Mouse (Mus musculus) embryonic facial prominence, embryonic 14.5 days (tissue): Measurements from ENCODE around the gene Ago1. TPM values are rescaled to one million over a fixed set of nuclear protein-coding genes. Genes with fewer than 3 reads are reported as not detected.

Experiments
- ATAC-seq: fragments of 200-750 bp; cut with Nextera tagmentation; 2 replicates; pipeline ENCODE4 v1.8.0; 2017; ENCODE audit warnings: low read depth, moderate number of reproducible peaks, moderate TSS enrichment
- DNase-seq: peaks from one replicate; pipeline ENCODE4 v3.0.0-alpha.2; 2015; ENCODE audit warnings: low spot score
- H3K27ac ChIP-seq: fragments of 300-500 bp; sonication (generic); replicated peaks from 2 replicates; pipeline ENCODE4 v1.5.1; 2014; ENCODE audit warnings: low read depth, mild to moderate bottlenecking, low read length, moderate library complexity
- H3K27me3 ChIP-seq: fragments of 300-500 bp; sonication (generic); replicated peaks from 2 replicates; pipeline ENCODE4 v1.6.1; 2014; ENCODE audit warnings: low read length; ENCODE audit not compliant: control insufficient read depth, insufficient read depth
- H3K36me3 ChIP-seq: fragments of 300-500 bp; sonication (generic); 2 replicates; pipeline ENCODE4 v1.6.1; 2014; ENCODE audit warnings: low read length, mixed read lengths; ENCODE audit not compliant: control insufficient read depth, insufficient read depth
- H3K4me1 ChIP-seq: fragments of 300-500 bp; sonication (generic); 2 replicates; pipeline ENCODE4 v1.6.1; 2014; ENCODE audit warnings: antibody characterized with exemption, low read length; ENCODE audit not compliant: control insufficient read depth, insufficient read depth
- H3K4me2 ChIP-seq: fragments of 300-500 bp; sonication (generic); 2 replicates; pipeline ENCODE4 v1.6.1; 2014; ENCODE audit warnings: low read depth, mild to moderate bottlenecking, low read length, moderate library complexity, mixed read lengths
- H3K4me3 ChIP-seq: fragments of 300-500 bp; sonication (generic); 2 replicates; pipeline ENCODE4 v1.5.1; 2014; ENCODE audit warnings: low read depth, mild to moderate bottlenecking, low read length
- H3K9ac ChIP-seq: fragments of 300-500 bp; sonication (generic); 2 replicates; pipeline ENCODE4 v1.6.1; 2014; ENCODE audit warnings: low read depth, mild to moderate bottlenecking, low read length, moderate library complexity, mixed read lengths
- H3K9me3 ChIP-seq: fragments of 300-500 bp; sonication (generic); 2 replicates; pipeline ENCODE4 v1.6.1; 2016; ENCODE audit warnings: low read length; ENCODE audit not compliant: control insufficient read depth
- WGBS: fragments of 180-500 bp; shearing (Covaris S2); extraction: QIAGEN DNeasy Blood & Tissue Kit; methylation state at CpG from one replicate; pipeline ENCODE4 v1.1.7; 2014; 5-methylcytosine and 5-hydroxymethylcytosine counted together
- polyA plus RNA-seq: library from polyadenylated mRNA; unstranded; fragments of >200 nt; fragmentation: Nextera tagmentation; extraction: Ambion mirVana; gene quantifications from 2 replicates; pipeline ENCODE4 v1.2.1, GENCODE M21; 2014

Ago1 gene
- polyA plus RNA-seq, 1 experiment from 2014 or later: 6.9 TPM

GRCm38 (mm10) chr4:126496963-126497362, 28.6 kb upstream of the Ago1 start:
- peak; percentile 13 for DNase-seq

DNA sequence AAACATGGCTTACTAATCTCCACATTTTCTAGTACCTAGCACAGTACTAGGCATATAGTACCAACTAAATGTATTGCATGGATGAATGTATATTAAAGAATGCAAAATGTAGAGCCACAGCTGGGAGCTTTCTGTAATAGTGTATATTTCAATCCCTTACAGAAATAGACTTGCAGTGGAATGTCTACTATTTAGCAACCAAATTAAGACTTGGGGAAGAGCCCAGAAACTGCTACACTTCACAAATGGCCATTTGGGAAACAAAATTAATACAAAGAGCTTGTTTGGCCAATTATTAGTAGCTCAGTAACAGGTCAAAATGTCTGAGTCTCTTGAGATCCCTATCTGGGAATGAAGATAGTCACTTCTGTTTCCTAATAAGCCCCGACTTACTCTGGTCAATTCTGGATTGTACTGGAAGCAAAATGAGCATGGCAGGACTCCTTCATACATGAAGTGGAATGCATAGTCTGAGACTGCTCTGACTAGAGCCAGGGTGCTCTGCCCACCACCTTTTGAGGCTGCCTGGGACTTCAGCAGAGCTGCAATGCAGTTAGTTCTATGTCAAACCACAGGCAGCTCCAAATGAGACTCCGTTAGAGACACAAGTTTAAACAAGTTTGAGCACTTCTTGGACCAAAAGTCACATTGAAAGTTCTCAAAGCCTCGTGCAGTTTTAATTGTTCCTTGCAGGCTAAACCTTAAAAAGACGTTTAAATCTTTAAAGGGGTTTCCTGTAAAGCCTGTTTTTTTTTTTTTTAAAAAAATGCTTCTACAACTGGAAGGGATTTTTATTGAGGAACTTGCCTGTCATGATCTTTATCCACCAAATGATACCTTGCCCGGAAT, 27.8 kb upstream of the Ago1 start:
- no peaks in the 10 kb centered on the region for H3K27me3 ChIP-seq
- DNase-seq (peak; percentile 65), ATAC-seq (0 out of 2 replicates have a peak, but pooled peaks have one; percentile 26)
- no peak overlapping the region for H3K4me3 ChIP-seq
- no peaks in the 10 kb centered on the region for H3K9me3 ChIP-seq
- H3K9ac ChIP-seq: no peak overlapping the region
- WGBS: 72% methylated on average over 5 of the region's 5 CpGs
- no peaks in the 10 kb centered on the region for H3K4me1 ChIP-seq
- H3K36me3 ChIP-seq: peaks cover 13% of the 10 kb centered on the region
- no peak overlapping the region for H3K4me2 ChIP-seq
- H3K27ac ChIP-seq: no peak overlapping the region

More at GRCm38 (mm10) chr4:126496963-126497362, 28.6 kb upstream of the Ago1 start:
- Histone ChIP-seq H3K27ac (peak overlapping the region; percentile 29; the same call in 1 of the 2 replicates), H3K4me1 (no peaks in the 10 kb centered on the region), H3K4me3 (no peak overlapping the region), H3K36me3 (peaks cover 15% of the 10 kb centered on the region), H3K9ac (no peak overlapping the region), H3K9me3 (no peaks in the 10 kb centered on the region), H3K27me3 (no peaks in the 10 kb centered on the region), H3K4me2 (no peak overlapping the region)
- WGBS: 65% methylated on average over 2 of the region's 2 CpGs
- no peak for ATAC-seq

GRCm38 (mm10) chr4:126495453-126495852, 27.1 kb upstream of the Ago1 start:
- no peak for ATAC-seq
- WGBS: 57% methylated on average over 5 of the region's 5 CpGs

DNA sequence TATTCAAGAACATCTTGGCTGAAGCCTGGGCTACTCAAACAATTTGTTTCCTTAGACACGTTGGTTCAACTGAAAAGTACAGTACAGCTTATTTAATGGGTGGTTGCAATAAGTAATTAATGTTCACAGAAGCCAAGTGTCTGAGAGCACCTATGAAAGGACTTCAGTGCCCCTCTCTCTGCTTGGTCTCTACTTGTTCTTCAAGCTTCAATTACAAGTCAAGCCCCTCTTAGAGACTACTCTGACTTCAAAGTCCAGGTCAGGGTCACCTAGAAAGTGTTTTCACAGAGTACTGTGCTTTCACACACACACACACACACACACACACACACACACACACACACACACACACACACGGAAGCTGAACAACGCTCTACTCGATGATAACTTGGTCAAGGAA, 25.0 kb upstream of the Ago1 start:
- 79% methylated on average over 4 of the region's 4 CpGs for WGBS
- no peak overlapping the region for H3K9ac ChIP-seq
- no peak overlapping the region for H3K27ac ChIP-seq
- no peak for ATAC-seq
- no peaks in the 10 kb centered on the region for H3K4me1 ChIP-seq
- H3K36me3 ChIP-seq: peaks cover 8% of the 10 kb centered on the region; the same call in 1 of the 2 replicates
- H3K9me3 ChIP-seq: no peaks in the 10 kb centered on the region
- no peak overlapping the region for H3K4me2 ChIP-seq
- H3K4me3 ChIP-seq: no peak overlapping the region
- no peaks in the 10 kb centered on the region for H3K27me3 ChIP-seq
- DNase-seq: no peak

More at GRCm38 (mm10) chr4:126495453-126495852, 27.1 kb upstream of the Ago1 start:
- Histone ChIP-seq H3K4me2 (no peak overlapping the region), H3K27me3 (no peaks in the 10 kb centered on the region), H3K27ac (no peak overlapping the region), H3K36me3 (peaks cover 13% of the 10 kb centered on the region), H3K9me3 (no peaks in the 10 kb centered on the region), H3K9ac (no peak overlapping the region), H3K4me3 (no peak overlapping the region), H3K4me1 (no peaks in the 10 kb centered on the region)
- DNase-seq: no peak

DNA sequence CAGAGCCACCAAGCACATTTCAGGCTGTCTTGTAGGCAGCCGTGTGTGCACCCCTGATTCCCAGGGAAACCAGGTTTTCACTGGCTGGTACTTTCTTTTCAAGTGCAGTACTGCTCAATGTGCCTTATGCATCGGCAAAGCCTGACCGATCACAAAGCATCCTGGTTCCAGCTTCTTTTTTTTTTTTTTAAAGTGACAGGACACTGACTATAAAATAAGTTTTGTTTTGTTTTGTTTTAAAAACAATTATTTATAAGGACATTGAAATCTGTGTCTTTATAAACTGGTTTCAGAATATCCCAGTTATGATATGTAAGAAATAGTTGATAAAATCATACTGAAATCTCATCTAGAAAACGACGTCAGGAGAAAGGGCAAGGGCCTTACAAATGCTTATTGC, 23.6 kb upstream of the Ago1 start:
- H3K9ac ChIP-seq: no peak overlapping the region
- ATAC-seq: no peak
- no peaks in the 10 kb centered on the region for H3K4me1 ChIP-seq
- H3K27me3 ChIP-seq: no peaks in the 10 kb centered on the region
- no peak overlapping the region for H3K4me2 ChIP-seq
- H3K9me3 ChIP-seq: no peaks in the 10 kb centered on the region
- DNase-seq: no peak
- whole genome bisulfite sequencing: 55% methylated on average over 5 of the region's 5 CpGs
- peaks cover 8% of the 10 kb centered on the region; the same call in 1 of the 2 replicates for H3K36me3 ChIP-seq
- H3K4me3 ChIP-seq: no peak overlapping the region
- no peak overlapping the region for H3K27ac ChIP-seq

- H3K4me2 ChIP-seq: 0 out of 2 replicates have a peak overlapping the region, but pooled peaks have one; percentile 7
- H3K36me3 ChIP-seq: no peaks in the 10 kb centered on the region
- ATAC-seq (no peak), DNase-seq (no peak)
- no peaks in the 10 kb centered on the region for H3K4me1 ChIP-seq
- no peaks in the 10 kb centered on the region for H3K9me3 ChIP-seq
- 73% methylated on average over 12 of the region's 12 CpGs for WGBS
- no peak overlapping the region for H3K4me3 ChIP-seq
- no peaks in the 10 kb centered on the region for H3K27me3 ChIP-seq
- peak overlapping the region; percentile 16; the same call in 1 of the 2 replicates for H3K27ac ChIP-seq
- no peak overlapping the region for H3K9ac ChIP-seq
These were observed 22.3 kb upstream of the Ago1 start for GRCm38 (mm10) chr4:126490726-126491125.

DNA sequence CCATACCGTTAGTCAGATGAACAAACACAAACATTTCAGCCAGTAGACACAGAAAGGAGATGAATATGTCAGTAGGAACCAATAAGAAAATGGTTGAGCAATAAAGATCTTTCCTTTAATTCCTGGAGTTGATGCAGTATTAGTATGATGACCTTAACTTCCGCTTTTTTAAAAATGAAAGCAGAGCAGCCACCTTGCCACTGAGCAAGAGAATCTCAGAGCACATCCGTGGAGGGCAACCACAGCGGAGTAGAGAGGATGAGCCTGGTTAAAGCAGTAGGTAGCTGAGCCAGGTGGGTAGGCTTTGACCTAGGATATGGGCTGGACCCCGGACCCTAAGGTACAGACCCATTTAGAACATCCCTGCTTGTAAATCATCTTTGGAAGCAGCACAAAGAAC, 21.4 kb upstream of the Ago1 start:
- WGBS: 85% methylated on average over 5 of the region's 5 CpGs
- Histone ChIP-seq H3K4me1 (no peaks in the 10 kb centered on the region), H3K36me3 (no peaks in the 10 kb centered on the region), H3K27ac (no peak overlapping the region), H3K27me3 (no peaks in the 10 kb centered on the region), H3K4me2 (no peak overlapping the region), H3K9me3 (no peaks in the 10 kb centered on the region), H3K4me3 (no peak overlapping the region), H3K9ac (no peak overlapping the region)
- no peak for DNase-seq
- no peak for ATAC-seq

GRCm38 (mm10) chr4:126486217-126486616, 17.8 kb upstream of the Ago1 start:
- no peak overlapping the region for H3K27ac ChIP-seq
- ATAC-seq (no peak), DNase-seq (no peak)
- WGBS: 80% methylated on average over 1 of the region's 1 CpGs
- H3K4me1 ChIP-seq: no peaks in the 10 kb centered on the region
- no peak overlapping the region for H3K9ac ChIP-seq
- H3K36me3 ChIP-seq: no peaks in the 10 kb centered on the region
- H3K4me3 ChIP-seq: no peak overlapping the region
- no peaks in the 10 kb centered on the region for H3K27me3 ChIP-seq
- no peak overlapping the region for H3K4me2 ChIP-seq
- no peaks in the 10 kb centered on the region for H3K9me3 ChIP-seq

DNA sequence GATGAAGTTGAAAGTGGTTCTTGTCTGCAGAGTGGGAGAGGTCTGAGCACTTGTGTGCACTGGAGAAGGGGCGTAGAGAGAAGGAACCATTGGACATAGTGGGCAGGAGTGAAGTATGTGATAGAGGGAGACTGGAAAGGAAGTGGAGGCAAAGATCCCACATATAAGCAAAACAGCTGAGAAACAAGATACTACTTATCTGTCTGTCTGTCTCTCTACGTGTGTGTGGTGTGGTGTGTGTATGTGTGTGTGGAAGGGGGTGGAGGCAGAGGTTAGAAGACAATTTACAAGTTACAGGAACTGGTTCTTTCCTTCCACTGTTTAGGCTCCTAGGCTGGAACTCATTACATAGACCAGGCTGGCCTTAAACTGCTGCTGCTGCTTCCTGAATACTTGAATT, 16.7 kb upstream of the Ago1 start:
- Histone ChIP-seq H3K4me1 (no peaks in the 10 kb centered on the region), H3K9me3 (no peaks in the 10 kb centered on the region), H3K27ac (no peak overlapping the region), H3K9ac (no peak overlapping the region), H3K36me3 (no peaks in the 10 kb centered on the region), H3K4me2 (no peak overlapping the region), H3K4me3 (no peak overlapping the region), H3K27me3 (no peaks in the 10 kb centered on the region)
- WGBS: 63% methylated on average over 2 of the region's 2 CpGs
- ATAC-seq: no peak
- DNase-seq: no peak
